Mouse (Mus musculus) heart, postnatal 36 days (tissue): Measurements from ENCODE around the gene Dlg4. TPM values are rescaled to one million over a fixed set of nuclear protein-coding genes. Genes with fewer than 3 reads are reported as not detected.
"Not testable (repeated sequence)": the region's sequence is repeated elsewhere in the genome, so short reads cannot be mapped to it uniquely, and the experiment has no call there.

Experiments used
- DNase-seq, 2 experiments: peaks; one replicate each; pipeline ENCODE4 v3.0.0; 2021 to 2022
- intact Hi-C: fragments of 180-260 bp; cut with DNase I; formaldehyde crosslinking; loops from one replicate; pipeline ENCODE4 v1.15.1; 2025
- total RNA-seq, 2 experiments: library from RNA; stranded (reverse); gene quantifications; 2 replicates each; pipeline ENCODE4 v1.2.3; 2021

Gene Dlg4
- total RNA-seq, 2 experiments from 2014 or later, result 6.3 to 7.4 TPM

- intact Hi-C loops, result loop anchor here (2.0 to 10.0 kb wide), 3 partner anchors 15 to 659 kb away; partner anchors contain the start of genes Ctdnep1, Eno3, Kdm6b and Pfn1
- peak; percentile 94 to 95 for DNase-seq
Observed at GRCm38 (mm10) chr11:69995391-69995960, 21.3 kb upstream of the Dlg4 start, which contains the start of gene Phf23. Gene Phf23 (plus strand): TSS chr11:69995777.

- intact Hi-C loops, result loop anchor here (10.0 kb wide), 2 partner anchors 582 to 658 kb away; partner anchors contain the start of genes Eno3, Kdm6b and Pfn1
- peak; percentile 61 to 65 for DNase-seq
Observed at GRCm38 (mm10) chr11:69996161-69997061, 20.3 kb upstream of the Dlg4 start.

DNA sequence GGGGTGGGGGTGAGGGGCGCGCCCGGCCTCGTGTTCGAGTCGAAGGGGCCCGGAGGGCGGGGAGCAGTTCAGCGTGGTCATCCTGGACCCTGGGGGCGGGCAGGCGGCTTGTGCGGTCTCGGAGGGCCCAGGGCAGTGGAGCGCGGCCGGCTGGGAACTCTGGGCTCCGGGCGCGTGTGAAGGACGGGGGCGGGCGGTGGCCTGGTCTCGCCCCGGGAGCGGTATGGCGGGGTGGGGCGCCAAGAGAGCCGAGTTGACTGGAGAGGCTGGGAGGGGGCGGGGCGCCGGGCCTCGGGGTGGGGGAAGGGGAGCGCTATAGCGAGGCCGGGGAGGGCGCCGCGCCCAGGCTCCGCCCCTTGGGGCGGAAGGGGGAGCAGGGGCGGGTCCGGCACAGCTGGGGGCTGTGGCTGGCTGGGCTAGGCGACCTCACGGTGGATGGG, 19.7 kb upstream of the Dlg4 start:
- peak; percentile 89 to 92 for DNase-seq
- intact Hi-C loops, result loop anchor here (10.0 kb wide), 2 partner anchors 582 to 658 kb away; partner anchors contain the start of genes Eno3, Kdm6b and Pfn1

DNA sequence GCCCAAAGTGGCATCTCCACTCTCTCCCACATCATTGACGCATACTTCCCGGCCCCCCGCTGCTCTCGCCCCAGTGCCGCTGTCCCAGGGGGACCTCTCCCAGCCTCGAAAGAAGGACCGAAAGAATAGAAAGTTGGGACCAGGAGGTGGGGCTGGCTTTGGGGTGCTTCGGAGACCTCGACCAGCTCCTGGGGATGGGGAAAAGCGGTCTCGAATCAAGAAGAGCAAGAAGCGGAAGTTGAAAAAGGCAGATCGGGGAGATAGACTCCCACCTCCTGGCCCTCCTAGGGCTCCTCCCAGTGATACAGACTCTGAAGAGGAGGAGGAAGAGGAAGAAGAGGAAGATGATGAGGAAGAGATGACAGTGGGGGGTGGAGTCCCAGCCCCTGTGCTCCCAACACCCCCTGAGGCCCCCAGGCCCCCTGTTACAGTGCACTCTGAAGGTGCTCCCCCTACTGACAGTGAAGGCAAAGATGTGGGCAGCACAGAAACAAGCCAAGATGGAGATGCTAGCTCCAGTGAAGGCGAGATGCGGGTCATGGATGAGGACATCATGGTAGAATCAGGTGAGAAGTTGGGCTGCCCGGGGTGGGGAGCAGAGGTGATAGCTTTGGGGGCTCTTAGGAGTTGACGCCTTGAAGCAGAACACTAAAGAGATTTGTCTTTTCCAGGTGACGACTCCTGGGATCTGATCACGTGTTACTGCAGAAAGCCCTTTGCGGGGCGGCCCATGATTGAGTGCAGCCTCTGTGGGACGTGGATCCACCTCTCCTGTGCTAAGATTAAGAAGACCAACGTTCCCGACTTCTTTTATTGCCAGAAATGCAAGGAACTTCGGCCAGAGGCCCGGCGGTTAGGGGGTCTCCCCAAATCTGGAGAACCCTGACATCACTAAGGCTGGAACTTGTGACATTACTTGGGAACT, 17.9 kb upstream of the Dlg4 start:
- no peak for DNase-seq
- intact Hi-C loops, result loop anchor here (10.0 kb wide), 2 partner anchors 584 to 656 kb away; partner anchors contain the start of genes Eno3, Kdm6b and Pfn1

DNA sequence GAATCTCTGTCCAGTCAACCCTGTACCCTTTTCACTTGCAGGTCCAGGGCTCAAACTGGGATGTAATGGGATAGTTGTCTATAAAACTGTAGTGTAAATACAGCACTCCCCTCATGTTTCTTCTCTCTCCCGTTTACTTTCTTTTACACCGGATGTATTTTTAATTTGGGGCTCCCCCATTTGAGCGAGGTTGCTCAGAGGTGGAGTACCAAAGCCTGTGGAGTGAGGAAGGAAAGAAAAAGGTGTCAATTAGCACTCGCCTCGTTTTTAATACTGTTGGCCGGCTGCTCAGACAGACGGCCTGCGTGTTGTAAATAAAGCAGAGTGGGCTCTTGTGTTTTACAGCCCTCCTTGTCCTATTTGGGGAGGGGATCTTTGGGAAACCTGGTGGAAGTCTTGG, 17.1 kb upstream of the Dlg4 start:
- DNase-seq, result no peak
- intact Hi-C loops, result loop anchor here (2.0 to 10.0 kb wide), 3 partner anchors 15 to 655 kb away; partner anchors contain the start of genes Acadvl, Eno3, Kdm6b and Pfn1

GRCm38 (mm10) chr11:70000396-70000898, 16.3 kb upstream of the Dlg4 start, which contains the start of gene Dvl2:
Gene Dvl2 (plus strand): TSS chr11:70000595.
- DNase-seq, result peak; percentile 85
- intact Hi-C loops, result loop anchor here (2.0 kb wide), 1 partner anchor 14 kb away; the partner anchor contains the start of gene Acadvl

DNA sequence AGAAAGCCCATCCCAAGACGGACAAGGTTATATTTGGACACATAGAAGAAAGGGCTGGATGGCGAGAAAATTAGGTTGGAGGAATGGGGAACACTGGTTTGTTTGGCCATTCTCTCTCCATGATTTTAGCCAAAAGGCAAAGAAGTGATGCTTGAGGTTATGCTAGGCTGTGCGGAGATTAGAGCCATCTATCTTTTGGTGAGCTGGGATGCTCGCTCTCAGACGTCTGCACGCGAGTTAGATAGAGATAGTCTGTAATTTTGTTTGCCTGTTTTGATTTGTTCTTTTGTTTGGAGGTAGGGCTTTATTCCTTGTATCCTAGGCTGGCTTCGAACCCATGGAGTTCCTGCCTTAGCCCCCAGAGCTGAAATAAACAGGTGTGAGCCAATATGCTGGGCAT, 15.6 kb upstream of the Dlg4 start:
- intact Hi-C loops, result loop anchor here (2.0 kb wide), 1 partner anchor 14 kb away; the partner anchor contains the start of gene Acadvl
- DNase-seq, result no peak

- intact Hi-C loops, result loop anchor here (2.0 kb wide), 1 partner anchor 13 kb away; the partner anchor contains the start of gene Acadvl
- DNase-seq, result no peak
Observed at GRCm38 (mm10) chr11:70001865-70002264, 14.9 kb upstream of the Dlg4 start.

DNA sequence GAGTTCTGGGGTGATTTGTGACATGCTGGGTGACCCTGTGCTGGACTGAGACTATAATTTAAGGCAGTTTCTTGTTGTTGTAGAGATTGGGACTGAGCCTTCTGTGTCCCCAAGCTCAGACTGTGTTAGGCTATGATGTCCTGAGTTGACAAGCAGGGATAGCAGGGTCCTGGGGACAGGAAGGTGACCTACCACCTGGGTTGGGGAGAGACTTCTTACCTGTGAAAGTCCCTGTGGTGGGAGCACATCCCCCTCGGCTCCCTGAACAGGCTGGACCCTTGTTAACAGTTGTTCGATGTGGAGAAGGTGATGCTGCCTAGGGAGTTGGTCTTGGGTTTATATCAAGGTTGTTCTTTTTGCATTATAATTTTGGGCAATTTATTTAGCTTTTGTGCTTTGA, 14.3 kb upstream of the Dlg4 start:
- intact Hi-C loops, result no loop called here

DNA sequence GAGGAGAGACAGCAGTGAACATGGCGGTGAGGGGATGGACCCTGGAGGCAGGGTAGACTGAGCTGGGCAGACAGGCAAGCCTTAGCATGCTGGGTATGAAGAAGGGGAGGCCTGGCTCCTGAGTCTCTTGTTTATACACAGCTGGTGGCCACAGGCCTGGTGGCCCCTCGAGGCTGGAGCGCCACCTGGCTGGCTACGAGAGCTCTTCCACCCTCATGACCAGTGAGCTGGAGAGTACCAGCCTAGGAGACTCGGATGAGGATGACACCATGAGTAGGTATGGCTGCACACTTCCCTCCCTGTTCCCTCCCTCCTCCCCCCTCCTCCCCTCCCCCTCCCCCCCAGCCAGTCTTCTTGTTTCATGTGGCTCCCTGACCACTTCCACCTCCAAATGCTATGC, 11.2 kb upstream of the Dlg4 start:
- no peak for DNase-seq
- intact Hi-C loops, result no loop called here

More for the DNA sequence above, 14.3 kb upstream of the Dlg4 start:
- no peak for DNase-seq

DNA sequence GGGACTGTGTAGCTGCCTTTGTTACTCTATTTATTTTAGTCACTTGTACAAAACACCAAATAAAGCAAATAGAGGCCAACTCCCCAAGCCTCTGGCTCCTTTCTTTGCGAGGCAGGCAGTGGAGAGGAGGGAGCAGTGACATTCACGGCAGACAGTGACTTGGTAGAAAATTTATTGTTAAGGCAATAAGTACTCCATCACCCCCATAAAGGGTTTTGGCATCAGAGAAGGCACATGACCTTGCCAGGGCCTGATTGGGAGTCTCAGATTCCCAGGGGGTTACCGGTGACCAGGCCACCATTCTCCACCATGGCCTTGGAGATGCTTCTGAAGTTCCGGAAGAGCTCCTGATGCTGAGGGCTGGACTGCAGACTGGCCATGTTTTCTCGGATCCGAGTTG, 6.7 kb upstream of the Dlg4 start:
- intact Hi-C loops, result no loop called here
- DNase-seq, result no peak

DNA sequence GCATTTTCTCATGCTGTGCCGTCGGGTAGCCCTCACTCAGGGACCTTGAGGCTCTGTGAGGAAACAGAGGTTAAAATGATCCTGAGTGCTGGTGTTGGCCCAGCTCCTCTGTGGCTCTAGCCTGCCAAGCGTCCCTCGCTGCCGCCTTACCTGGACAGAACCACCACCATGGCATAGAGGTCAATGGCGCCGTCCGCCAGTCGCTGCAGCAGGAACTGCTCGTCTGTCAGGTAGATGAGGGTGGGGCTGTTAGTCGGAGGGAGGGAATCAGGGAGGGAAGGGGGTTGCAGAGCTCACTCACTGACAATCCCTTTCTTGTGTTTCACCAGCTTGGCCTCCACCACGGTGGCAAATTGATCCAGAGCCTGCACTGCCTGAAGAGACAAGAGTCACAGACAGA, 6.2 kb upstream of the Dlg4 start:
- DNase-seq, result no peak
- intact Hi-C loops, result no loop called here

- intact Hi-C loops, result no loop called here
- DNase-seq, result no peak
Observed at GRCm38 (mm10) chr11:70010961-70011360, 5.8 kb upstream of the Dlg4 start.

- intact Hi-C loops, result no loop called here
- DNase-seq, result no peak
Observed at GRCm38 (mm10) chr11:70012931-70013330, 3.8 kb upstream of the Dlg4 start.

GRCm38 (mm10) chr11:70013408-70013807, 3.3 kb upstream of the Dlg4 start:
- no peak for DNase-seq
- intact Hi-C loops, result no loop called here

DNA sequence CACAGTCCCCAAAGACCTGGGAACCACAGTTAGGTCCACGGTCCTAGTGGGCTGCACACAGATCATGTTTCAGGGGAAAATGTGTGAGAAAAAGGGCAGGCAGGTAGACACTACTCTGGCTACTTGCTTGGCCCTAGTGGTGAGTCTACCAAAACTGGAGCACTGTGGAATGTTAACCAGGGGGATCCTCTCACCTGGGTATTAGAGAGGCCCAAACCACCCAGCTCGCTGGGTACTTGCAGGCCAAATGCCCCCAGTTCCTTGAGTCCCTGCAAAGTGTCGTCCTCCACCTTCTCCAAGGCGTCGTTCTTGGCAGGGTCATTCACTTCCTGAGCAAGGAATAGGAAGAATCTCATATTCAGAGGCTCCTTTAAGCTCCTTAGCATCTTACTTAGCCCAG, 2.7 kb upstream of the Dlg4 start:
- intact Hi-C loops, result loop anchor here (2.0 kb wide), 3 partner anchors 13 to 79 kb away; partner anchors contain the start of genes Ctdnep1, Dvl2 and Ybx2
- no peak for DNase-seq

GRCm38 (mm10) chr11:70014880-70015558, 1.7 kb upstream of the Dlg4 start, which contains the start of gene Acadvl:
Gene Acadvl (minus strand): TSS chr11:70015411.
- DNase-seq, result peak; percentile 87 to 88
- intact Hi-C loops, result loop anchor here (2.0 kb wide), 3 partner anchors 14 to 80 kb away; partner anchors contain the start of genes Ctdnep1, Dvl2 and Ybx2

DNA sequence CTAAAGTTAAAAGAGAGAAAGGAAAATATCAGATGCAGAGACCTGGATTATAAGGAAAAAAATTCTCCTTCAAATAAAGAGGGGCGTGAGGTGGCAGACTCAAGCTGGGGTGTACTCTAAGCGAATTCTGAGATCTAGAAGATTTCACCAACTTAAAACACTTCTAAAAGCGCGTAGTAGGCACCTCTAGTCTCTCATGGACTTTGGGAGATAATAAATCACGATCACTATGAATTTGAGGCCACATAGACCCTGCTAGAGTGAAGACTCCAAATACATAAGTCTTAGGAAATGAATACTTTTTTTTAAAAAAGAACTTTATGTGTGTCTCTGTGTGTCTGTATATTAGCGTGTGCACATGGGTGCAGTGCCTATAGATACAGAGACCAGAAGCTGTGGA, 1.1 kb upstream of the Dlg4 start:
- DNase-seq, result no peak
- intact Hi-C loops, result loop anchor here (2.0 kb wide), 3 partner anchors 15 to 81 kb away; partner anchors contain the start of genes Ctdnep1, Dvl2 and Ybx2

DNA sequence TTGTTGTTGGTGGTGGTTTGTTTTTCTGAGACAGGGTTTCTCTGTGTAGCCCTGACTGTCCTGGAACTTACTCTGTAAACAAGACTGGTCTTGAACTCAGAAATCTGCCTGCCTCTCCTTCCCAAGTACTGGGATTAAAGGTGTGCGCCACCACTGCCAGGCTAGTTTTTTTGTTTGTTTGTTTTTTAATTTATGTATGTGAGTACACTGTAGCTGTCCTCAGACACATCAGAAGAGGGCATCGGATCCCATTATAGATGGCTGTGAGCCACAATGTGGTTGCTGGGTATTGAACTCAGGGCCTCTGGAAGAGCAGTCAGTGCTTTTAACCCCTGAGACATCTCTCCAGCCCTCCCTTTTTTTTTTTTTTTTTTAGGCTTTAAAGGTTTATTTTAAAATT, 565 bp upstream of the Dlg4 start:
- DNase-seq, intact Hi-C loops: not testable (repeated sequence)
